Mouse (Mus musculus): ENCODE data around the gene Cbr4. TPM values are rescaled to one million over a fixed set of nuclear protein-coding genes. Genes with fewer than 3 reads are reported as not detected.

The Cbr4 gene
- polyA plus RNA-seq, 1 experiment from 2014 or later, result 19.6 TPM

GRCm38 (mm10) chr8:61552221-61552620, 64.7 kb downstream of the Cbr4 start:
- 61% methylated on average over 6 of the region's 6 CpGs for WGBS
- no peak overlapping the region for H3K4me3 ChIP-seq (ENCODE audit: low read depth, low read length)
- ATAC-seq (ENCODE audit: low read depth), result no peak
- no peaks in the 10 kb centered on the region for H3K27me3 ChIP-seq (ENCODE audit: control insufficient read depth, insufficient read depth, low read length)
- no peaks in the 10 kb centered on the region for H3K4me1 ChIP-seq (ENCODE audit: control insufficient read depth, insufficient read depth, low read length)
- H3K4me2 ChIP-seq (ENCODE audit: low read depth, low read length), result no peak overlapping the region
- no peak overlapping the region for H3K27ac ChIP-seq (ENCODE audit: low read depth, low read length)
- no peaks in the 10 kb centered on the region for H3K9me3 ChIP-seq (ENCODE audit: control insufficient read depth, low read length)
- H3K9ac ChIP-seq (replicated peaks; ENCODE audit: low read depth, low read length), result no peak overlapping the region
- H3K36me3 ChIP-seq (ENCODE audit: control insufficient read depth, insufficient read depth, low read length), result peaks cover 7% of the 10 kb centered on the region; the same call in 1 of the 2 replicates

- no peaks in the 10 kb centered on the region for H3K4me1 ChIP-seq (ENCODE audit: control insufficient read depth, insufficient read depth, low read length)
- whole genome bisulfite sequencing, result 87% methylated on average over 8 of the region's 8 CpGs
- ATAC-seq (ENCODE audit: low read depth), result no peak
- no peak overlapping the region for H3K4me3 ChIP-seq (ENCODE audit: low read depth, low read length)
- H3K36me3 ChIP-seq (ENCODE audit: control insufficient read depth, insufficient read depth, low read length), result peaks cover 7% of the 10 kb centered on the region; the same call in 1 of the 2 replicates
- no peaks in the 10 kb centered on the region for H3K9me3 ChIP-seq (ENCODE audit: control insufficient read depth, low read length)
- no peak overlapping the region for H3K9ac ChIP-seq (replicated peaks; ENCODE audit: low read depth, low read length)
- H3K27me3 ChIP-seq (ENCODE audit: control insufficient read depth, insufficient read depth, low read length), result no peaks in the 10 kb centered on the region
- H3K4me2 ChIP-seq (ENCODE audit: low read depth, low read length), result no peak overlapping the region
- H3K27ac ChIP-seq (ENCODE audit: low read depth, low read length), result no peak overlapping the region
Observed at GRCm38 (mm10) chr8:61552755-61553402, 65.3 kb downstream of the Cbr4 start.

- ATAC-seq (ENCODE audit: low read depth), result no peak
- 71% methylated on average over 6 of the region's 6 CpGs for WGBS
Observed at GRCm38 (mm10) chr8:61555343-61555742, 67.8 kb downstream of the Cbr4 start.

GRCm38 (mm10) chr8:61556219-61556618, 68.7 kb downstream of the Cbr4 start:
- no peak; the same call in 1 of the 2 replicates for ATAC-seq (ENCODE audit: low read depth)
- Histone ChIP-seq H3K9ac (replicated peaks; ENCODE audit: low read depth, low read length) (no peak overlapping the region), H3K4me3 (ENCODE audit: low read depth, low read length) (no peak overlapping the region), H3K4me2 (ENCODE audit: low read depth, low read length) (no peak overlapping the region), H3K9me3 (ENCODE audit: control insufficient read depth, low read length) (no peaks in the 10 kb centered on the region), H3K27me3 (ENCODE audit: control insufficient read depth, insufficient read depth, low read length) (no peaks in the 10 kb centered on the region), H3K4me1 (ENCODE audit: control insufficient read depth, insufficient read depth, low read length) (no peaks in the 10 kb centered on the region), H3K36me3 (ENCODE audit: control insufficient read depth, insufficient read depth, low read length) (no peaks in the 10 kb centered on the region), H3K27ac (ENCODE audit: low read depth, low read length) (no peak overlapping the region)
- 61% methylated on average over 8 of the region's 8 CpGs for WGBS

More at GRCm38 (mm10) chr8:61555343-61555742, 67.8 kb downstream of the Cbr4 start:
- Histone ChIP-seq H3K4me1 (ENCODE audit: control insufficient read depth, insufficient read depth, low read length) (no peaks in the 10 kb centered on the region), H3K4me2 (ENCODE audit: low read depth, low read length) (no peak overlapping the region), H3K27ac (ENCODE audit: low read depth, low read length) (no peak overlapping the region), H3K9me3 (ENCODE audit: control insufficient read depth, low read length) (no peaks in the 10 kb centered on the region), H3K36me3 (ENCODE audit: control insufficient read depth, insufficient read depth, low read length) (no peaks in the 10 kb centered on the region), H3K9ac (replicated peaks; ENCODE audit: low read depth, low read length) (no peak overlapping the region), H3K4me3 (ENCODE audit: low read depth, low read length) (no peak overlapping the region), H3K27me3 (ENCODE audit: control insufficient read depth, insufficient read depth, low read length) (no peaks in the 10 kb centered on the region)

Data from neural tube, embryonic 14.5 days (tissue).